Mouse (Mus musculus) liver, embryonic 14.5 days (tissue): ENCODE results near the gene Vmn1r3. TPM values are rescaled to one million over a fixed set of nuclear protein-coding genes. Genes with fewer than 3 reads are reported as not detected.
"Not testable (repeated sequence)": the region's sequence is repeated elsewhere in the genome, so short reads cannot be mapped to it uniquely, and the experiment has no call there.

ENCODE experiments used
- ATAC-seq: fragments of 200-750 bp; cut with Nextera tagmentation; 2 replicates; pipeline ENCODE4 v1.8.0; 2017; ENCODE audit warnings: moderate number of reproducible peaks, mild to moderate bottlenecking, moderate library complexity; ENCODE audit not compliant: insufficient read depth
- DNase-seq, 3 experiments: peaks; one replicate each; pipeline ENCODE4 v3.0.0-alpha.2; 2012 to 2013; ENCODE audit warnings: low read depth in 3 of 3, low spot score in 3 of 3
- H3K27ac ChIP-seq: fragments of 300-500 bp; sonication (generic); 2 replicates; pipeline ENCODE4 v1.5.1; 2014; ENCODE audit warnings: moderate library complexity, mild to moderate bottlenecking, control low read depth, inconsistent platforms
- H3K27me3 ChIP-seq: fragments of 300-500 bp; sonication (generic); 2 replicates; pipeline ENCODE4 v1.6.1; 2014; ENCODE audit warnings: mild to moderate bottlenecking, low read length, moderate library complexity; ENCODE audit not compliant: control insufficient read depth, insufficient read depth
- H3K36me3 ChIP-seq: fragments of 300-500 bp; sonication (generic); replicated peaks from 2 replicates; pipeline ENCODE4 v1.6.1; 2014; ENCODE audit warnings: low read depth; ENCODE audit not compliant: control insufficient read depth, insufficient read depth
- H3K4me1 ChIP-seq, 2 experiments: fragments of 200-500 bp in 1 of 2; fragments of 300-500 bp in 1 of 2; sonication (generic) in 1 of 2; replicated peaks; 2 replicates each; pipeline ENCODE4 v1.6.1; 2012 to 2014; ENCODE audit warnings: antibody characterized with exemption in 1 of 2, inconsistent platforms in 1 of 2, low read length in 1 of 2; ENCODE audit not compliant: control insufficient read depth in 2 of 2, insufficient read depth in 2 of 2
- H3K4me2 ChIP-seq: fragments of 300-500 bp; sonication (generic); 2 replicates; pipeline ENCODE4 v1.6.1; 2014; ENCODE audit warnings: low read depth, mild to moderate bottlenecking, control low read depth, moderate library complexity
- H3K4me3 ChIP-seq, 2 experiments: fragments of 200-500 bp in 1 of 2; fragments of 300-500 bp in 1 of 2; sonication (generic) in 1 of 2; 2 replicates each; pipeline ENCODE4 v1.5.1; 2012 to 2014; ENCODE audit warnings: low read depth in 2 of 2, low read length in 2 of 2, mild to moderate bottlenecking in 2 of 2, control low read depth in 1 of 2, inconsistent platforms in 1 of 2, moderate library complexity in 1 of 2; ENCODE audit not compliant: insufficient read depth in 1 of 2
- H3K9ac ChIP-seq: fragments of 300-500 bp; sonication (generic); replicated peaks from 2 replicates; pipeline ENCODE4 v1.6.1; 2014; ENCODE audit warnings: mild to moderate bottlenecking, control low read depth, moderate library complexity
- H3K9me3 ChIP-seq: fragments of 300-500 bp; sonication (generic); 2 replicates; pipeline ENCODE4 v1.6.1; 2016; ENCODE audit warnings: low read length, mixed read lengths; ENCODE audit not compliant: control insufficient read depth
- CTCF ChIP-seq: IDR thresholded peaks from 2 replicates; pipeline ENCODE4 v1.5.1; 2016; ENCODE audit warnings: antibody characterized with exemption, low read depth, control low read depth
- EP300 ChIP-seq: IDR thresholded peaks from 2 replicates; pipeline ENCODE4 v1.6.1; 2016; ENCODE audit warnings: antibody characterized with exemption, low read depth
- WGBS: fragments of 180-500 bp; shearing (Covaris S2); extraction: QIAGEN DNeasy Blood & Tissue Kit; methylation state at CpG from one replicate; pipeline ENCODE4 v1.1.7; 2014; ENCODE audit not compliant: insufficient replicate concordance; 5-methylcytosine and 5-hydroxymethylcytosine counted together
- polyA plus RNA-seq, 2 experiments: library from polyadenylated mRNA; depleted of rRNA in 1 of 2; stranded (reverse) in 1 of 2; unstranded in 1 of 2; fragments of >200 nt; fragmentation: Nextera tagmentation in 1 of 2; extraction: Ambion mirVana in 1 of 2; gene quantifications; 2 replicates each; pipeline versions ENCODE4 v1.2.1 to v1.2.3; 2012 to 2014

Gene Vmn1r3
- polyA plus RNA-seq, 2 experiments, result not detected

- 48% methylated on average over 5 of the region's 5 CpGs for WGBS
- Histone ChIP-seq H3K27me3 (no peaks in the 10 kb centered on the region), H3K9ac (no peak overlapping the region), H3K4me3 (no peak overlapping the region), H3K4me1 (peaks cover 3% of the 10 kb centered on the region in 2 experiments; a peak in 3 of 4 replicates), H3K27ac (no peak overlapping the region), H3K4me2 (no peak overlapping the region), H3K9me3 (peaks cover 3% of the 10 kb centered on the region; the same call in 1 of the 2 replicates), H3K36me3 (no peaks in the 10 kb centered on the region)
- DNase-seq (no peak), ATAC-seq (no peak)
- TF ChIP-seq CTCF (no peak), EP300 (no peak)
These were observed 42.6 kb upstream of the Vmn1r3 start for GRCm38 (mm10) chr4:3227751-3228150.

- WGBS, result 49% methylated on average over 3 of the region's 3 CpGs
- Histone ChIP-seq H3K36me3 (no peaks in the 10 kb centered on the region), H3K9me3 (peaks cover 3% of the 10 kb centered on the region; the same call in 1 of the 2 replicates), H3K4me3 (no peak overlapping the region), H3K4me1 (peaks cover 3% of the 10 kb centered on the region in 2 experiments; a peak in 3 of 4 replicates), H3K27ac (no peak overlapping the region), H3K4me2 (no peak overlapping the region), H3K27me3 (no peaks in the 10 kb centered on the region), H3K9ac (no peak overlapping the region)
- ATAC-seq (no peak), DNase-seq (no peak)
- no peak for TF ChIP-seq EP300
- TF ChIP-seq CTCF, result no peak
These were observed 41.3 kb upstream of the Vmn1r3 start for GRCm38 (mm10) chr4:3226488-3226887.

GRCm38 (mm10) chr4:3225416-3225815 is 40.3 kb upstream of the Vmn1r3 start:
- WGBS, result 43% methylated on average over 3 of the region's 3 CpGs
- H3K9ac ChIP-seq, H3K27ac ChIP-seq, H3K4me2 ChIP-seq, H3K4me3 ChIP-seq, DNase-seq, ATAC-seq, H3K27me3 ChIP-seq, H3K36me3 ChIP-seq, H3K9me3 ChIP-seq, H3K4me1 ChIP-seq: not testable (repeated sequence)

GRCm38 (mm10) chr4:3224848-3225247 is 39.7 kb upstream of the Vmn1r3 start:
- H3K4me1 ChIP-seq, H3K4me3 ChIP-seq, H3K27ac ChIP-seq, H3K27me3 ChIP-seq, ATAC-seq, H3K36me3 ChIP-seq, H3K9me3 ChIP-seq, H3K9ac ChIP-seq, H3K4me2 ChIP-seq, DNase-seq: not testable (repeated sequence)
- 43% methylated on average over 3 of the region's 3 CpGs for WGBS

- H3K27me3 ChIP-seq, H3K9me3 ChIP-seq, H3K36me3 ChIP-seq, H3K9ac ChIP-seq, DNase-seq, H3K27ac ChIP-seq, H3K4me2 ChIP-seq, H3K4me1 ChIP-seq, H3K4me3 ChIP-seq: not testable (repeated sequence)
- WGBS, result 46% methylated on average over 4 of the region's 9 CpGs
- ATAC-seq, result peak; percentile 49; the same call in 1 of the 2 replicates
These were observed 38.5 kb upstream of the Vmn1r3 start for GRCm38 (mm10) chr4:3223483-3224209.

- H3K4me1 ChIP-seq, H3K27me3 ChIP-seq, H3K36me3 ChIP-seq, H3K4me2 ChIP-seq, H3K9me3 ChIP-seq, H3K9ac ChIP-seq, DNase-seq, H3K27ac ChIP-seq, H3K4me3 ChIP-seq: not testable (repeated sequence)
- WGBS, result 20% methylated on average over 2 of the region's 2 CpGs
- ATAC-seq, result peak; percentile 75; the same call in 1 of the 2 replicates
These were observed 31.2 kb upstream of the Vmn1r3 start for GRCm38 (mm10) chr4:3216382-3216781.

GRCm38 (mm10) chr4:3213349-3213748 is 28.2 kb upstream of the Vmn1r3 start:
- DNase-seq, H3K36me3 ChIP-seq, H3K27ac ChIP-seq, H3K27me3 ChIP-seq, H3K4me3 ChIP-seq, H3K9ac ChIP-seq, H3K4me1 ChIP-seq, H3K4me2 ChIP-seq, ATAC-seq, H3K9me3 ChIP-seq: not testable (repeated sequence)
- 53% methylated on average over 3 of the region's 4 CpGs for WGBS
